Mouse (Mus musculus): ENCODE measurements around the gene Omt2a. TPM values are rescaled to one million over a fixed set of nuclear protein-coding genes. Genes with fewer than 3 reads are reported as not detected.
"Not testable (repeated sequence)": the region's sequence is repeated elsewhere in the genome, so short reads cannot be mapped to it uniquely, and the experiment has no call there.

Gene Omt2a
- polyA plus RNA-seq (2017; shearing (Covaris generic)), result not detected

GRCm38 (mm10) chr9:78314696-78315095 lies at the start of gene Omt2a:
Omt2a (minus strand) TSS chr9:78314796.
- ATAC-seq, result no peak

- ATAC-seq, result no peak
Observed at GRCm38 (mm10) chr9:78363374-78363773, 48.8 kb upstream of the Omt2a start.

GRCm38 (mm10) chr9:78360484-78360872 lies 45.9 kb upstream of the Omt2a start:
- ATAC-seq, result no peak

DNA sequence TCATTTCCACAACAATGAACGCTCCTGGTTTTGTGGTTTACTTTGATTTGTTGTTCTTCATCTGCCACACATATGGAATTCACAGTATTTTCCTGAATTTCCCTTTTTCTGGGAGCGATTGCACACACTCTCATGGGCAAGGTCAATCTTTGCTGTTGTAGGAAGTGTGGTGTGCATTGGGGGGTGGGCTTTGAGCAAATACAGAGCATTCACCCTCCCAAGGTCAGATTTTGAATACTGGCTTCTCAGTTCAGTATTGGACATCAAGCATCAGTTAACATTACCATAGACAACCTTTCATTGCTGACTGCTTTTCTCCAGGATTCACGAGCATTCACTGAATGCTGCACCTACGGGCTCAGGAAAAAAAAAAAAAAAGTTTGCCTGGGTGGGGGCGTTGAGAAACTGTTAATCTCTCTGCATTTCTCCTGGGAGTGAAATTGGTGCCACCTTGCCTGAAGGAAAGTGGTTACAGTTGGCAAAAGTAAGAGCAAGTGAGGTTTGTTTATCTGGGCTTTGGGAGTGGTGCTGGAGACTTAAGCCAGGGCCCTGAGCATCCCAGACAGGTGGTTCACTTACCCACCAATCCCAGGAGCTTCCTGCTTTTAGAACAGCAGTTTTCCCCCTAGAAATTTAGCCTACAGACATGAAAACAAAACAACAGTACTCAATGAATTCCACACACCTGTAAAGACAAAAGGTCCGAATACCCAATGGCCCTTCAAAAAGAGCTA lies 45.3 kb upstream of the Omt2a start:
- ATAC-seq, result no peak

DNA sequence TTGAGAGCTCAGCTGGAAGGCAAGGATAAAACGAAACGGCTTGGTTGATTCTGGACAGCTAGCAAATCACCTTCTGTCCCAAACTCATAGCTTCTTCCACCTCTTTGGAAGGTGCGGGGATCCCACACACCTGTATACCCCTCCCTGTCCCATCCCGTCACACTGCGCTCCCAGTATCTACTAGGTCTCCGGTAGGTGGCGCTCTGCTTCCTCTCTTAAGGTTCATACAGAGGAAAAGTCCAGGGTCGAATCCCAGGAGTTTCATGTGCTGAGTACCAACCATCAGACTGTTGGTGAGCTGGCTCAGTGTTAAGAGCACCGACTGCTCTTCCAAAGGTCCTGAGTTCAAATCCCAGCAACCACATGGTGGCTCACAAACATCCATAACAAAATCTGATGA lies 43.5 kb upstream of the Omt2a start:
- ATAC-seq, result no peak

DNA sequence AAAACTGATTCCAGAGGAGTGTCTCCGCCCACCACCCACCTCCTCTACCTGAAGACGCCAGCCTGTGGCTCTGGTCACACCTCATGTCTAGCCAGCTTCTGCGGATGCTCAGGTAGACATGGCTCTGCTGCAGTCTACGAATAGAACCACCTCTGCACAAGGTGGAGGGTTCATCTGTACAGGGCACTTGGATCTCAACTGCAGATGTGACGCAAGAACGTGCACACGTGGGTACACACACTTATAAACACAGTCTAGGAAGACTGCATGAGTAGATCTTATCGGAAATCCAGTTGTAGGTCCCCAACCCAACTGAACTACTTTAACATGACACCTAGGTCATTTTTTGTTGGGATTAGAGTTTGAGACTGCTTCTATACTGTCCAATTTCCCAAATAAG lies 41.0 kb upstream of the Omt2a start, which contains the start of gene Gsta2:
Gsta2 (minus strand) TSS at position 178 of the 400 bp plus-strand sequence.
- ATAC-seq, result no peak

DNA sequence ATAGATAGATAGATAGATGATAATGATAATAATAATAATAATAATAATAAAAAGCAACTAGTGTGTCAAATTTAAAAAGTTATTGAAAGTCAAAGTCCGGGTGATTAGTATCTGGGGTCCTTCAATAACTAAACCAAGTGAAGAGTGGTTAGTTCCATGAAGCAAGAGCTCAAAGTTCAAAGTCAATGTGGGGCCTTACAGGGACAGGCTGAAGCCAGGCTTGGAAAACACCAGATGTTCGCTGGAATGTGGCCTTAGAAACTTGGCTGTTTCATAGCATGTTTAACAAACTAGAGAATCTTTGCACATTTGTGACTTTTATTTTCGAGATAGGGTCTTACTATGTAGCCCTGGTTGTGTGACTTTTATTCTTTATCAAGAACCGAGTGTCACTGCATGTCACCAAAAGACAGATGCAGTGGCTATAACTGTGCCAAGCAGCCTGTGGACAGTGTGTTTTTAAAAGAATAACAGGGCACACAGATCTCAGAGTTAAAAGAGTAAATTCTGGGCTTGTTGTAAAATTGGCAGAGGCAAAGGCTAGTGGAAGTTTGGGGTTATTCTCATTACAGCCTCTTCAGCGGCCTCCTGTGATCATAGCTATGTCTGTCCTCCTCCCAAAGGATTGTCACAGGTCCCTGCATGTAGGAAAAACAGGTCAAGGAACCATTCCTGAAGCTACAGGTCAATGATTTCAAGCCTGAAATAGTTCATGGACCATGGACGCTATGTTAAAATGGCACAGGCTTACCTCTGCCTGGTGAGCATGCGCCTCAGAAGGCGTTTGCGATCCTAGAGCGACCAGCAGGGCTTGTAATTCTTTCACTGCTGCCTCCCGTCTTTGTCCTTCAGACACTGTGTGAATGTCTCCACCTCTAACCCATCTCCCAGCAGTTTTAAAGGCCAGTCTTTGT lies 40.3 kb upstream of the Omt2a start:
- ATAC-seq, result no peak

GRCm38 (mm10) chr9:78351504-78352220 lies 37.1 kb upstream of the Omt2a start:
- no peak for ATAC-seq

DNA sequence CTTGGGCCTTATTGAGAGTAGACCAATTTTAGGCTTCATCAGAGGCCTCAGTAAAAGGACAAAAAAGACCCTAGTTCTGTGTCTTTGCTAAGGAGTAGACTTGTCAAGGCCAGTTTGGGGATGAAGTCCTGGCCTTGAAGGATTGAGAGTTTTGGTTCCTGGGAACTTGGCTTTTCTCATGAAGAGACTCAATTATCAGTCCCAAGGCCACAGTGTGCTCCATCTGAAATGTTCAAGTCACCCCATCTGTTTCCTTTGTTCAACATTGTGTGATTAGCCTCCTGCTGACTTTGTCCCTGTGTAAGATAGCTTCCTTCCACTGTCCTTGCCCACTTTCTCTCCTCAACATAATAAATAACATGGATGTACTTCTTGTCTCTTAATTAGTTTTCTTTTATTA lies 35.4 kb upstream of the Omt2a start:
- not testable (repeated sequence) for ATAC-seq

DNA sequence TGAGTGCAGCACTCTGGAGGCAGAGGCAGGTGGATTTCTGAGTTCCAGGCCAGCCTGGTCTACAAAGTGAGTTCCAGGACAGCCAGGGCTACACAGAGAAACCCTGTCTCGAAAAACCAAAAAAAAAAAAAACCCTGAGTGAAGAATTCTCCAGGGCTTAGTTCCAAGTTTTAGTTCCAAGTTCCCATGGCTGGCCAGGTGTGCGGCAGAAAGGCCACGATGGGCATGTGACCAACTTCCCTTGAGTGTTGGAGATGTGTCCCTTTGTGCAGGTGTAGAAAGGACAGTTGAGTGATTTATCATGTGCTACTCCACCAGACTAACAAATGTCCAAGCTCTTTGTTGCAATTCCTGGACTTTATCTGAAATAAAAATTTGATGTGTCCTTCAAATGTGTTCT lies 34.5 kb upstream of the Omt2a start:
- not testable (repeated sequence) for ATAC-seq

- not testable (repeated sequence) for ATAC-seq
Observed at GRCm38 (mm10) chr9:78348206-78349004, 33.8 kb upstream of the Omt2a start.

DNA sequence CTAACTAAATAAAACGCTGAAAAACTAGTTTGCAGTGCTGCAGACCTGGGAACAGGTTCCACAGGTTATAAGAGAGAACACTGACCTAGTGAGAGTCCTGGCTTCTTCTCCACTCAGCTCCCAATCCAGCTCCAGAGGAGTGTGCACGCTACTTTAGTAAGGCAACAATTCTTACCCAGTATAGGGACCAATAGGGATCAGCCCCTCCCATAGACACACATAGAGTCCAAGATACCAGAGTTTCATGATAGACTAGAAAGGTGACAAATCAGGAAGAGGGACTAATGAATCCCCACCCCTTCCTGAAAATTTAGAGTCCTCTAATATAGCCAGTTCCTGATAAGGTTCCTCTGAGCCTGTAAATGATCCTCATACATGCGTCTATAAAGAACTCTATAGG lies 32.4 kb upstream of the Omt2a start:
- ATAC-seq, result no peak

- ATAC-seq, result not testable (repeated sequence)
Observed at GRCm38 (mm10) chr9:78345235-78345634, 30.6 kb upstream of the Omt2a start.

DNA sequence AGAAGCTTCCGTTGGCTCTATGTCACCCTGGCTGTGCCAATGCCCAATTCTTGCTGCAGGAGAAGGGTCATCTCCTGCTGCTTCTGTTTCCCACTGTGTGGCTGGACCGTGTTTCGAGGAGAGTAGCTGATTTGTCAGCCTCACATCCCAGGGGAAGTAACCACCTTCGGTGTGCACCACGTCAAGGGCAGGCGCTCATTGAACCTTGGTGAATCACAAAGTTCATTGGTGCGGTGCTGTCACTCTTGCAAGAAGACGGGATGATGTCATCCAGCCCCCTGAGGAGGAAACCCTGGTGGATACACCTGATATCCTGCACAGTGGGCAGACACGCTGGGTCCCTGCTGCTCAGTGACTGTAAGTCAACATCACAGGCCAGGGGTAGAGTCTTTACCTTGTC lies 28.5 kb upstream of the Omt2a start:
- ATAC-seq, result not testable (repeated sequence)

- not testable (repeated sequence) for ATAC-seq
Observed at GRCm38 (mm10) chr9:78342494-78342893, 27.9 kb upstream of the Omt2a start.

DNA sequence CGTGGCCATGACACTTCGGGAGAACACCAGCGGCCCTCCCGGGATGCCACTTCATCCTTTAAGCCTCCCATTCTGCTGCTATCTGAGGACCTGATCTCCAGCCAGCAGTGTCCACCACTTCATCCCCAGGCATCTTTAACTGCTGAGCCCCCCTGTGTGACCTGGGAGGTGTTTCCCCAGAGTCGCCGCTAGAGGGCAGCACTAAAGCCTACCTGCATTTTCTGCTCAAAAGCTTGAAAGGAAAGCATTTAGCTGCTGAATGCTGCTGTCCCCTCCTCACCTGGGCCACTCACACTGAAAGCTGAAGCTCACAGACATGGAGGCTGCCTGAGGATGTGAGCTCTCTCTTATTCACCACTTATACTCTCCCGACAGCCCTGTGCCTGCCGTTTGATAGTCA lies 25.7 kb upstream of the Omt2a start:
- ATAC-seq, result not testable (repeated sequence)

- ATAC-seq, result not testable (repeated sequence)
Observed at GRCm38 (mm10) chr9:78337050-78337449, 22.5 kb upstream of the Omt2a start.

DNA sequence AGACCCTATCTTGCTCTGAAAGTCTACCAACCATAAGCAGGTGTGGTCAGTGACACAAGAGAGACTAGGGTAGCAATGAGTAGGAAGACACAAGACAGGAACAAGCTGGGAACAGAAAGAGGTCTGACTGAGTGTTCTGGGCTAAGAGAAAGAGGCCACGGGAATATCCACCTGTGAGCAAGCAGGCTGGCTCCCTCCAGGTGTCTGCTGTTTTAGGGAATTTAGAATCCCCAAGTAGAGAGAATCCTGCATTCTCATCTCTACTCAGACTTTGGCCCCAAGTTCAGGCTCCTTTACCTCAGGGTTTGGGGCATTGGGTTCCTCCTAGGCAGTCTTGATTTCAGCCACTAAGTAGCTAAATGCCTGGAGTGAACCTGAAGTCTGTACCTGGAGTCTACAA lies 12.7 kb upstream of the Omt2a start, which contains the start of gene Omt2b:
Omt2b (plus strand) TSS at position 301 of the 400 bp plus-strand sequence.
- not testable (repeated sequence) for ATAC-seq

GRCm38 (mm10) chr9:78319499-78319898 lies 4.9 kb upstream of the Omt2a start:
- no peak for ATAC-seq

- not testable (repeated sequence) for ATAC-seq
Observed at GRCm38 (mm10) chr9:78308122-78308521, 6.5 kb downstream of the Omt2a start.

GRCm38 (mm10) chr9:78299143-78299542 lies 15.5 kb downstream of the Omt2a start:
- not testable (repeated sequence) for ATAC-seq

- ATAC-seq, result no peak
Observed at GRCm38 (mm10) chr9:78298232-78298631, 16.4 kb downstream of the Omt2a start.
